9 mouse cellular contexts compared by ENCODE assay signal in the genomic region with DNA sequence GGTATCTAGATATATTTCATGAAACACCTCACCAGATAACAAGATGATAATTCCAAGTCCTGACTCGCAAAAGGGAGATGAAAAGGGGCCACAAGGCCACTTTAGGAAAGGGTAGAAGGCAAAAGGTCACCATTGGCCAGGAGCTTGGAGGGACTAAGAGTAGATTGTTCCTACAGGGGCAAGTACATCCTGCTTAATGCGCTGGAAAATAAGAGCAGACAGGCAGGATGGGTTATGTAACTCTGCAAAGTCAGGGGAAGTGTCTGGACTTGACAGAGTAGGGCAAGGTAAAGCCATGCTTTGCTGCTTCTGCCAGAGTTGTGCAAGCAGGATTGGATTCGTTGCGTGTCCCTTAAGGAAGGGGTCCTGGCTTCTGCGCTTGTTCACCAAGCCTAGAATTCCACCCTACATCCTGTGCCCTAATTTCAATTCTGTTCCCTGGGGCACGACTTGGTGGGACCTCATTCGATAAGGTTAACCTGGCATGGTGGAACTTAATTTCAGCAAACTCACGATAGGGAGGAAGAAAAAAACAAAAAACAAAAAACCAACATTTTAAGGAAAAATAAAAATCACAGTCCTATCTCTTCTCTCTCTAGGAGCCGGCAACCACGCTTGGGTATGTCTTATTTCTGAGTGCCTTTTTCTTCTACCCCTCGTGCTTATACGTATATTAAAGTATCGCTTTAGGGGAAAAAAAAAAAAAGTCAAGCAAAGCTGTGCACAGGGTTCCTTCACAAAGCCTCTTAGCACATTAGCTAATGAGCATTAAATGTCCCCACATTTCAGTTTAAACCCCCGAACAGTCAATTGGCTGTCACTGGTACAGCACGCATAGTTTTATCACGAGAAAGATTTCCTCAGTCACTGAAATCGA. TPM values are rescaled to one million over a fixed set of nuclear protein-coding genes. Genes with fewer than 3 reads are reported as not detected.
DNase-seq lines count a peak whose midpoint lies in the region; ATAC-seq and TF ChIP-seq lines count a peak whose summit lies in the region.
"Had no signal": no experiment of that assay in that cellular context is flagged by ENCODE, and none has a peak within 500 bp of the region (broad histone marks: within the 10 kb centered on the region; RNA-seq: fewer than 3 reads in every experiment).

No protein-coding gene starts in this region.

- peak overlapping the region; percentile 85 for H3K4me2 ChIP-seq in neural tube, embryonic 15.5 days

- TF ChIP-seq CTCF in spleen, adult 2 months (IDR thresholded peaks at IDR 0.05; ENCODE audit: extremely low read depth, insufficient read depth, insufficient read length, insufficient replicate concordance): no peak

- WGBS in spleen, adult 2 months: 23% methylated on average over 17 of the region's 17 CpGs
- WGBS in limb, embryonic 10.5 days: 28% methylated on average over 17 of the region's 17 CpGs
- WGBS in neural tube, embryonic 15.5 days: 18% methylated on average over 17 of the region's 17 CpGs

- DNase-seq in cerebellum, postnatal 4 days (ENCODE audit: low spot score in 2 of 2): no peak
- no peak for DNase-seq in spleen, adult 2 months (ENCODE audit: low read depth in 1 of 2, low spot score in 2 of 2)
- DNase-seq in spleen, postnatal 4 days (ENCODE audit: low spot score in 2 of 2): no peak
- no peak for DNase-seq in limb, embryonic 10.5 days (ENCODE audit: low spot score)
- no peak for DNase-seq in right cerebral cortex, postnatal 36 days (ENCODE audit: low spot score in 2 of 2)
- DNase-seq in adrenal gland, adult 18-20 months (ENCODE audit: low spot score in 2 of 2): no peak

- no peaks in the 10 kb centered on the region for H3K36me3 ChIP-seq in spleen, adult 2 months (ENCODE audit: control insufficient read depth, insufficient read depth, low read length)
- H3K36me3 ChIP-seq in limb, embryonic 10.5 days: no peaks in the 10 kb centered on the region
- H3K36me3 ChIP-seq in neural tube, embryonic 15.5 days: no peaks in the 10 kb centered on the region

- peak overlapping the region; percentile 59 for H3K9ac ChIP-seq in neural tube, embryonic 15.5 days (replicated peaks)

- ATAC-seq in cerebellum, adult (ENCODE audit: insufficient number of reproducible peaks, low FRiP score, low TSS enrichment): peak; percentile 58
- no peak for ATAC-seq in neural tube, embryonic 15.5 days (ENCODE audit: low FRiP score)

- no peak for TF ChIP-seq POLR2A in spleen, adult 2 months (IDR thresholded peaks at IDR 0.05; ENCODE audit: low read depth, low read length)

- H3K27me3 ChIP-seq in spleen, adult 2 months (ENCODE audit: control insufficient read depth, insufficient read depth, low read length): peaks cover 3% of the 10 kb centered on the region; the same call in 1 of the 2 replicates
- H3K27me3 ChIP-seq in limb, embryonic 10.5 days (ENCODE audit: low read depth, poor library complexity, severe bottlenecking): peaks cover 14% of the 10 kb centered on the region
- H3K27me3 ChIP-seq in neural tube, embryonic 15.5 days (replicated peaks): peaks cover 3% of the 10 kb centered on the region; the same call in 1 of the 2 replicates

- H3K4me3 ChIP-seq in spleen, adult 2 months (ENCODE audit: extremely low read depth, insufficient read depth, insufficient read length): peak overlapping the region; percentile 64
- H3K4me3 ChIP-seq in limb, embryonic 10.5 days: peak overlapping the region; percentile 82
- peak overlapping the region; percentile 68 for H3K4me3 ChIP-seq in neural tube, embryonic 15.5 days (replicated peaks)

- peaks cover 6% of the 10 kb centered on the region; the same call in 1 of the 2 replicates for H3K4me1 ChIP-seq in spleen, adult 2 months (ENCODE audit: control insufficient read depth, insufficient read depth, insufficient read length)
- peaks cover 19% of the 10 kb centered on the region for H3K4me1 ChIP-seq in limb, embryonic 10.5 days
- peaks cover 17% of the 10 kb centered on the region for H3K4me1 ChIP-seq in neural tube, embryonic 15.5 days

- H3K9me3 ChIP-seq in limb, embryonic 10.5 days (replicated peaks): no peaks in the 10 kb centered on the region
- H3K9me3 ChIP-seq in neural tube, embryonic 15.5 days (replicated peaks): no peaks in the 10 kb centered on the region

- no peak overlapping the region for H3K27ac ChIP-seq in spleen, adult 2 months (ENCODE audit: insufficient read depth, low read length)
- H3K27ac ChIP-seq in limb, embryonic 10.5 days: no peak overlapping the region
- H3K27ac ChIP-seq in neural tube, embryonic 15.5 days (replicated peaks): no peak overlapping the region

RNA-seq across cellular contexts. Expression of a gene that starts 1.1 kb away (rescaled TPM):
- 5.6 and 8.6 TPM in 2 replicates for polyA plus RNA-seq in spleen, adult 2 months (2012; rRNA removed)
- polyA plus RNA-seq in limb, embryonic 10.5 days (2016; fragmentation: Nextera tagmentation; extraction: Ambion mirVana): 3.1 and 4.4 TPM in 2 replicates
- 2.9 and 21.3 TPM in 2 replicates for polyA plus RNA-seq in neural tube, embryonic 15.5 days (2015; fragmentation: Nextera tagmentation; extraction: Ambion mirVana)
- total RNA-seq in adrenal gland, adult 18-20 months (2021): 1 to 10 TPM; 2.2 to 2.3 TPM
- total RNA-seq: hematopoietic stem cell, adult 5-6 weeks had no signal
